Mouse (Mus musculus) limb, embryonic 13.5 days (tissue): ENCODE results near the gene Kcng3. TPM values are rescaled to one million over a fixed set of nuclear protein-coding genes. Genes with fewer than 3 reads are reported as not detected.

ENCODE experiments used
- ATAC-seq: fragments of 200-750 bp; cut with Nextera tagmentation; 2 replicates; pipeline ENCODE4 v1.8.0; 2017; ENCODE audit warnings: low read depth, moderate number of reproducible peaks, moderate TSS enrichment; ENCODE audit not compliant: low FRiP score
- H3K27ac ChIP-seq: fragments of 300-500 bp; sonication (generic); 2 replicates; pipeline ENCODE4 v1.5.1; 2015; ENCODE audit warnings: inconsistent platforms, mild to moderate bottlenecking, moderate library complexity
- H3K27me3 ChIP-seq: fragments of 300-500 bp; sonication (generic); 2 replicates; pipeline ENCODE4 v1.6.1; 2015; ENCODE audit warnings: mild to moderate bottlenecking, inconsistent platforms
- H3K36me3 ChIP-seq: fragments of 300-500 bp; sonication (generic); 2 replicates; pipeline ENCODE4 v1.6.1; 2015; ENCODE audit warnings: inconsistent platforms, mild to moderate bottlenecking, moderate library complexity
- H3K4me1 ChIP-seq: fragments of 300-500 bp; sonication (generic); 2 replicates; pipeline ENCODE4 v1.6.1; 2015; ENCODE audit warnings: inconsistent platforms
- H3K4me2 ChIP-seq: fragments of 300-500 bp; sonication (generic); replicated peaks from 2 replicates; pipeline ENCODE4 v1.6.1; 2015; ENCODE audit warnings: inconsistent platforms, mild to moderate bottlenecking, moderate library complexity
- H3K4me3 ChIP-seq: fragments of 300-500 bp; sonication (generic); 2 replicates; pipeline ENCODE4 v1.5.1; 2015; ENCODE audit warnings: moderate library complexity, mild to moderate bottlenecking, inconsistent platforms
- H3K9ac ChIP-seq: fragments of 300-500 bp; sonication (generic); 2 replicates; pipeline ENCODE4 v1.6.1; 2015; ENCODE audit warnings: mild to moderate bottlenecking, inconsistent platforms
- H3K9me3 ChIP-seq: fragments of 300-500 bp; sonication (generic); 2 replicates; pipeline ENCODE4 v1.6.1; 2016; ENCODE audit warnings: inconsistent platforms
- WGBS: fragments of 180-500 bp; shearing (Covaris S2); methylation state at CpG from one replicate; pipeline ENCODE4 v1.1.7; 2015; 5-methylcytosine and 5-hydroxymethylcytosine counted together
- polyA plus RNA-seq: library from polyadenylated mRNA; unstranded; fragments of >200 nt; fragmentation: Nextera tagmentation; extraction: Ambion mirVana; gene quantifications from 2 replicates; pipeline ENCODE4 v1.2.1, GENCODE M21; 2015

The Kcng3 gene
- polyA plus RNA-seq, 1 experiment from 2014 or later = not detected

- no peak overlapping the region for H3K4me2 ChIP-seq
- no peaks in the 10 kb centered on the region for H3K36me3 ChIP-seq
- H3K4me3 ChIP-seq = no peak overlapping the region
- no peaks in the 10 kb centered on the region for H3K27me3 ChIP-seq
- 78% methylated on average over 7 of the region's 7 CpGs for WGBS
- no peaks in the 10 kb centered on the region for H3K9me3 ChIP-seq
- H3K9ac ChIP-seq = no peak overlapping the region
- no peak for ATAC-seq
- H3K27ac ChIP-seq = no peak overlapping the region
- H3K4me1 ChIP-seq = no peaks in the 10 kb centered on the region
Observed at GRCm38 (mm10) chr17:83650932-83651682, 19.4 kb upstream of the Kcng3 start.

- no peak overlapping the region for H3K9ac ChIP-seq
- ATAC-seq = no peak
- no peaks in the 10 kb centered on the region for H3K4me1 ChIP-seq
- H3K4me2 ChIP-seq = no peak overlapping the region
- H3K27me3 ChIP-seq = no peaks in the 10 kb centered on the region
- WGBS = 91% methylated on average over 3 of the region's 3 CpGs
- H3K36me3 ChIP-seq = no peaks in the 10 kb centered on the region
- H3K9me3 ChIP-seq = no peaks in the 10 kb centered on the region
- no peak overlapping the region for H3K4me3 ChIP-seq
- H3K27ac ChIP-seq = no peak overlapping the region
Observed at GRCm38 (mm10) chr17:83649986-83650385, 18.3 kb upstream of the Kcng3 start.

DNA sequence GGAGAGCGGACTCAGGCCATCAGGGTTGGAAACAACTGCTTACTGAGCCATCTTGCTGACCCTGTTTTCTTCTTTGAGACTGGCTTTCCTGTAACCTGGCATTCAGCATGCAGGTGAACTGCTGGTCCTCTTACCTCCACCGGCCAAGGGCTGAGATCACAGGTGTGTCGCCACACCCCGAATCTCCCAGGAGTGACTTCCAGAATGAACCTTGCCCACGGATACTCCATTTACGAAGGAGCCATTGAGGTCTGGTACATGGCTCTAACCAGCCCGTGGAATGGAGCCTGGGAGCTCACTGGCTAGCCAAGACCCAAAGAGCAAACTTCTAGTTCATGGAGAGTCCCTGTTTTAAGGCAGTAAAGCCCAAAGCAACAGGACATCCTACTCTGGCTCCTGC is 15.7 kb upstream of the Kcng3 start:
- no peak overlapping the region for H3K9ac ChIP-seq
- no peak for ATAC-seq
- H3K4me2 ChIP-seq = no peak overlapping the region
- no peaks in the 10 kb centered on the region for H3K27me3 ChIP-seq
- H3K9me3 ChIP-seq = no peaks in the 10 kb centered on the region; the same call in 1 of the 2 replicates
- H3K4me1 ChIP-seq = no peaks in the 10 kb centered on the region
- H3K4me3 ChIP-seq = no peak overlapping the region
- H3K36me3 ChIP-seq = no peaks in the 10 kb centered on the region
- WGBS = 89% methylated on average over 7 of the region's 7 CpGs
- no peak overlapping the region for H3K27ac ChIP-seq

GRCm38 (mm10) chr17:83646425-83647163 is 14.9 kb upstream of the Kcng3 start:
- Histone ChIP-seq H3K4me1 (no peaks in the 10 kb centered on the region), H3K27ac (no peak overlapping the region), H3K9ac (no peak overlapping the region), H3K9me3 (no peaks in the 10 kb centered on the region; the same call in 1 of the 2 replicates), H3K4me2 (no peak overlapping the region), H3K27me3 (no peaks in the 10 kb centered on the region), H3K4me3 (no peak overlapping the region), H3K36me3 (no peaks in the 10 kb centered on the region)
- WGBS = 75% methylated on average over 8 of the region's 8 CpGs
- ATAC-seq = no peak

DNA sequence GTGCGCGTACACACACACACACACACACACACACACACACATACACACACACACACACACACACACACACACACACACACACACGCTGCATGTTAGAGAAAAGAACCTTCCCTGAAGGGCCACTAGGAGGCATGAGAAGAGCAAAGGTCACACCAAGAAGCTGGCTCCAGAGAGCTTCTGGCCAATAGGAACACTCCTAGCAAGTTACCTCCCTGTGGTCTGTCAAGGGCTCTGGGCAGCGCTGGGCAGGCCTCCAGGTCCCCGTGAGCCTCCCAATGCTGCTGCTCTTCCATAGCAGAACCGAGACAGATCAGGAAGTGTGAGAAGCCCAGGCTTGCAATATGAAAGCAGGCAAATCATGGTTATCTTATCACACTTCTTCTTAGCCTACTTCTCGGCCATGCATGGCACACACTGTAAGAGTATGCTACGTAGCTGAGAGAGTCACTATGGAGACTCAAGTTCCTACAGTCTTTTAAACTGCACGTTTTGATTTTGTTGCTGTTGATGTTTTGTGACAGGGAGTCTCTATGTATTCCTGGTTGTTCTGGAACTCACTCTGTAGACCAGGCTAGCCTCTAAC is 13.6 kb upstream of the Kcng3 start:
- no peaks in the 10 kb centered on the region; the same call in 1 of the 2 replicates for H3K9me3 ChIP-seq
- 57% methylated on average over 8 of the region's 9 CpGs for WGBS
- no peak for ATAC-seq

GRCm38 (mm10) chr17:83637393-83637792 is 5.7 kb upstream of the Kcng3 start:
- WGBS = 76% methylated on average over 2 of the region's 2 CpGs
- no peaks in the 10 kb centered on the region; the same call in 1 of the 2 replicates for H3K9me3 ChIP-seq
- H3K27ac ChIP-seq = no peak overlapping the region
- no peak for ATAC-seq
- peaks cover 8% of the 10 kb centered on the region for H3K4me1 ChIP-seq
- H3K4me2 ChIP-seq = no peak overlapping the region
- no peak overlapping the region for H3K9ac ChIP-seq
- no peaks in the 10 kb centered on the region for H3K36me3 ChIP-seq
- no peak overlapping the region for H3K4me3 ChIP-seq
- peaks cover 21% of the 10 kb centered on the region for H3K27me3 ChIP-seq

More for the DNA sequence above, 13.6 kb upstream of the Kcng3 start:
- Histone ChIP-seq H3K27me3 (no peaks in the 10 kb centered on the region), H3K36me3 (no peaks in the 10 kb centered on the region), H3K27ac (no peak overlapping the region), H3K4me2 (no peak overlapping the region), H3K4me1 (no peaks in the 10 kb centered on the region), H3K9ac (no peak overlapping the region), H3K4me3 (no peak overlapping the region)

DNA sequence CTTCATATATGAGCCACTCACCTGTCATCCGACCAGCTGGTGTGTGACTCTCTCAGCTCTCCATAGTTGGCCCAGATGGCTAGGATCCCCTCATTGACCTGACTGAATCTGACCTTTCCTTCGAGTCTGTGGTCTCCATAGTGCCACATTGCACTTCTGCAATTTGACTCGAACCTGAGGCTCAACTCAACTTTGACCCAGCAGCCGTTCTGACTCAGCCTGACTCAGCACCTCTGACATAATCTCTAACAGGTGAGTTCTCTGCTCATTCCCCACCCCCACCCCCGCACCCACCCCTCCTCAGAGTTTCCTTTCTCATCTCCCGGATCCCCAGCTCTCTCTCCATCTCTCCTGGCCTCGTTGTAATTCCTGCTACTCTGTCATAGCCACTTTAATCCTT is 4.7 kb upstream of the Kcng3 start:
- no peak for ATAC-seq
- H3K27me3 ChIP-seq = peaks cover 30% of the 10 kb centered on the region
- no peak overlapping the region for H3K4me3 ChIP-seq
- H3K36me3 ChIP-seq = no peaks in the 10 kb centered on the region
- H3K27ac ChIP-seq = no peak overlapping the region
- H3K4me1 ChIP-seq = peaks cover 15% of the 10 kb centered on the region
- WGBS = 74% methylated on average over 7 of the region's 7 CpGs
- no peaks in the 10 kb centered on the region for H3K9me3 ChIP-seq
- no peak overlapping the region for H3K9ac ChIP-seq
- H3K4me2 ChIP-seq = no peak overlapping the region

- Histone ChIP-seq H3K4me1 (peaks cover 24% of the 10 kb centered on the region), H3K36me3 (no peaks in the 10 kb centered on the region), H3K9me3 (no peaks in the 10 kb centered on the region), H3K9ac (no peak overlapping the region; the same call in 1 of the 2 replicates), H3K4me2 (peak overlapping the region; percentile 94), H3K4me3 (peak overlapping the region; percentile 63), H3K27ac (no peak overlapping the region), H3K27me3 (peaks cover 66% of the 10 kb centered on the region)
- peak; percentile 46; the same call in 1 of the 2 replicates for ATAC-seq
- WGBS = under 1% methylated on average over 24 of the region's 24 CpGs
Observed at GRCm38 (mm10) chr17:83632653-83633570, 1.2 kb upstream of the Kcng3 start.

GRCm38 (mm10) chr17:83630787-83631678 is 662 bp downstream of the Kcng3 start:
- Histone ChIP-seq H3K4me2 (peak overlapping the region; percentile 94), H3K27me3 (peaks cover 83% of the 10 kb centered on the region), H3K4me3 (peak overlapping the region; percentile 63), H3K9me3 (no peaks in the 10 kb centered on the region), H3K27ac (no peak overlapping the region), H3K9ac (peak overlapping the region; percentile 65), H3K4me1 (peaks cover 24% of the 10 kb centered on the region), H3K36me3 (no peaks in the 10 kb centered on the region)
- 1% methylated on average over 109 of the region's 109 CpGs for WGBS
- ATAC-seq = peak; percentile 25

GRCm38 (mm10) chr17:83613907-83614306 is 17.8 kb downstream of the Kcng3 start:
- peak overlapping the region; percentile 17 for H3K4me3 ChIP-seq
- H3K4me1 ChIP-seq = no peaks in the 10 kb centered on the region
- no peak for ATAC-seq
- peak overlapping the region; percentile 41 for H3K4me2 ChIP-seq
- no peak overlapping the region for H3K27ac ChIP-seq
- H3K27me3 ChIP-seq = no peaks in the 10 kb centered on the region
- H3K36me3 ChIP-seq = no peaks in the 10 kb centered on the region
- 0 out of 2 replicates have a peak, but pooled peaks cover 4% of the 10 kb centered on the region for H3K9me3 ChIP-seq
- WGBS = 37% methylated on average over 11 of the region's 11 CpGs
- no peak overlapping the region for H3K9ac ChIP-seq

GRCm38 (mm10) chr17:83609532-83609931 is 22.2 kb downstream of the Kcng3 start:
- no peaks in the 10 kb centered on the region for H3K36me3 ChIP-seq
- 0 out of 2 replicates have a peak, but pooled peaks cover 4% of the 10 kb centered on the region for H3K9me3 ChIP-seq
- H3K27me3 ChIP-seq = no peaks in the 10 kb centered on the region
- no peak overlapping the region for H3K4me2 ChIP-seq
- no peak for ATAC-seq
- H3K4me1 ChIP-seq = no peaks in the 10 kb centered on the region
- no peak overlapping the region for H3K27ac ChIP-seq
- no peak overlapping the region for H3K9ac ChIP-seq
- no peak overlapping the region for H3K4me3 ChIP-seq
- 79% methylated on average over 4 of the region's 4 CpGs for WGBS
